Mouse (Mus musculus) adrenal gland, postnatal 36 days (tissue): ENCODE data around the gene Olfr1206. TPM values are rescaled to one million over a fixed set of nuclear protein-coding genes. Genes with fewer than 3 reads are reported as not detected.

ENCODE experiments used
- DNase-seq, 2 experiments: peaks; one replicate each; pipeline ENCODE4 v3.0.0; 2021; ENCODE audit warnings: mixed read lengths in 1 of 2
- long read RNA-seq, 2 experiments: library from polyadenylated mRNA; stranded (forward); transcript quantifications; one replicate each; pipeline ENCODE4 v2.0.0; 2021; ENCODE audit warnings: borderline sequencing depth in 2 of 2
- total RNA-seq, 2 experiments: library from RNA; stranded (reverse); gene quantifications; 2 replicates each; pipeline ENCODE4 v1.2.3; 2021

Olfr1206 gene
- not detected for total RNA-seq
- long read RNA-seq, experiment 1: 0 reads
- long read RNA-seq, experiment 2: 0 reads

- DNase-seq: no peak
Measured at GRCm38 (mm10) chr2:88862931-88863330, at the start of gene Olfr1206. Olfr1206 (plus strand) TSS chr2:88863231.

- no peak for DNase-seq
Measured at GRCm38 (mm10) chr2:88814196-88814595, 48.8 kb upstream of the Olfr1206 start, which contains the start of gene Olfr1202. Olfr1202 (plus strand) TSS chr2:88814496.

GRCm38 (mm10) chr2:88829437-88829836 lies 33.6 kb upstream of the Olfr1206 start, which contains the start of gene Olfr1205:
Olfr1205 (plus strand) TSS chr2:88829737.
- DNase-seq: no peak

- DNase-seq: no peak
Measured at GRCm38 (mm10) chr2:88838477-88838876, 24.6 kb upstream of the Olfr1206 start.

GRCm38 (mm10) chr2:88848992-88849391 lies 14.0 kb upstream of the Olfr1206 start, which contains the start of gene Olfr1204:
Olfr1204 (plus strand) TSS chr2:88849292.
- DNase-seq: no peak

- DNase-seq: no peak
Measured at GRCm38 (mm10) chr2:88902211-88902610, 39.2 kb downstream of the Olfr1206 start, which contains the start of gene Olfr1208. Olfr1208 (minus strand) TSS chr2:88902311.

- DNase-seq: no peak
Measured at GRCm38 (mm10) chr2:88915057-88915456, 52.0 kb downstream of the Olfr1206 start, which contains the start of gene Olfr1209. Olfr1209 (minus strand) TSS chr2:88915157.

Other genes with a start within 250 kb of the Olfr1206 start
- gene Olfr1191-ps1, start 222.7 kb upstream of the Olfr1206 start, total RNA-seq: under 1 TPM in 1 of 2 experiments, not detected in 1; 0.03 TPM
- not detected for gene Olfr1192-ps1, start 214.7 kb upstream of the Olfr1206 start, total RNA-seq
- gene Olfr1193, start 187.6 kb upstream of the Olfr1206 start, total RNA-seq: not detected
- not detected for gene Olfr1195, start 174.0 kb upstream of the Olfr1206 start, total RNA-seq
- gene Olfr1196, start 158.6 kb upstream of the Olfr1206 start, total RNA-seq: not detected
- not detected for gene Olfr1197, start 130.9 kb upstream of the Olfr1206 start, total RNA-seq
- gene Olfr1198, start 111.9 kb upstream of the Olfr1206 start, total RNA-seq: not detected
- not detected for gene Olfr1199, start 102.8 kb upstream of the Olfr1206 start, total RNA-seq
- not detected for gene Olfr1200, start 92.7 kb upstream of the Olfr1206 start, total RNA-seq
- gene Olfr1201, start 70.2 kb upstream of the Olfr1206 start, total RNA-seq: not detected
- not detected for gene Olfr1202, start 48.7 kb upstream of the Olfr1206 start, total RNA-seq
- gene Olfr1205, start 33.5 kb upstream of the Olfr1206 start, total RNA-seq: not detected
- gene Olfr1204, start 13.9 kb upstream of the Olfr1206 start, total RNA-seq: not detected
- gene Olfr1208, start 39.1 kb downstream of the Olfr1206 start, total RNA-seq: not detected
- not detected for gene Olfr1209, start 51.9 kb downstream of the Olfr1206 start, total RNA-seq
- not detected for gene Olfr1211, start 74.9 kb downstream of the Olfr1206 start, total RNA-seq
- gene Olfr1212, start 90.7 kb downstream of the Olfr1206 start, total RNA-seq: not detected
- gene Gm13762, start 117.0 kb downstream of the Olfr1206 start, total RNA-seq: not detected
- gene Olfr1214, start 129.4 kb downstream of the Olfr1206 start, total RNA-seq: not detected
- gene Olfr1215, start 143.7 kb downstream of the Olfr1206 start, total RNA-seq: not detected
- not detected for gene Olfr1216, start 155.1 kb downstream of the Olfr1206 start, total RNA-seq
- not detected for gene Olfr1217, start 168.8 kb downstream of the Olfr1206 start, total RNA-seq
- gene Olfr1218, start 198.0 kb downstream of the Olfr1206 start, total RNA-seq: not detected
- not detected for gene Olfr1219, start 220.3 kb downstream of the Olfr1206 start, total RNA-seq
- gene Olfr1220, start 243.6 kb downstream of the Olfr1206 start, total RNA-seq: not detected